Mouse (Mus musculus): ENCODE measurements at regions not wholly inside any gene's neighbourhood (a gene's known extent, or its start where the extent isn't known, plus 50 kb on each side); places are given as distances from the start of the nearest gene placed in this dataset.

DNA sequence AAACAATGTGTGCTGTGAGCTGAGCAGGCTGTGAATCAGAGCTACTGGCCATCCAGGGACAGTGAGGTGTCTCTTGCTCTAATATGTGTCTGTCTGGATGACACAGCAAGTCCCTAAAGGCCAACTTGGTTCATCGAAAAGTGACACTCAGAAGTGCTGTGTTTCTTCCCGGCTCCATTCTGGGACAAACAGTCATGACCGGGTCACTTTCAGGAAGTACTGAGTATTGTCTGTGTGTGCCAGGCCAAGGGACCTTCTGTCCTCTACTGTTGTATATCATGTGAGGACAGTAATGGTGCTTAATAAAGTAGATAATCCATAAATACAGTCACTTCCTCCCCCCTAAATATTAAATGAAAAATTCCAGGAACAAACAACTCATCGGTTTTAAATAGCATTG is 87.2 kb upstream of the Cd93 start:
- TF ChIP-seq CTCF (IDR thresholded peaks at IDR 0.05; ENCODE audit: insufficient read depth, low read length) (no peak), POLR2A (IDR thresholded peaks at IDR 0.05; ENCODE audit: borderline replicate concordance, extremely low read depth, low read depth, low read length) (no peak)

All from lung, adult 2 months (tissue).